Mouse (Mus musculus): ENCODE results near the gene Akt1.

Gene Akt1

GRCm38 (mm10) chr12:112659109-112659508 lies 15.6 kb downstream of the Akt1 start:
- DNase-seq: peak; percentile 60

- no peak for DNase-seq
These were observed 16.1 kb downstream of the Akt1 start for GRCm38 (mm10) chr12:112658619-112659018.

- DNase-seq: no peak
These were observed 20.6 kb downstream of the Akt1 start for GRCm38 (mm10) chr12:112654076-112654475.

GRCm38 (mm10) chr12:112653157-112653824 lies 21.4 kb downstream of the Akt1 start:
- peak; percentile 84 for DNase-seq

- no peak for DNase-seq
These were observed 22.8 kb downstream of the Akt1 start for GRCm38 (mm10) chr12:112651778-112652439.

- no peak for DNase-seq
These were observed 26.6 kb downstream of the Akt1 start for GRCm38 (mm10) chr12:112648081-112648480.

- no peak for DNase-seq
These were observed 28.5 kb downstream of the Akt1 start for GRCm38 (mm10) chr12:112646139-112646538.

GRCm38 (mm10) chr12:112644855-112645506 lies 29.7 kb downstream of the Akt1 start:
- peak; percentile 61 for DNase-seq

GRCm38 (mm10) chr12:112644180-112644854 lies 30.4 kb downstream of the Akt1 start, which contains the start of gene Siva1:
Siva1 (plus strand) TSS chr12:112644679.
- peak; percentile 99 for DNase-seq

GRCm38 (mm10) chr12:112643126-112643525 lies 31.6 kb downstream of the Akt1 start:
- DNase-seq: no peak

- no peak for DNase-seq
These were observed 35.2 kb downstream of the Akt1 start for GRCm38 (mm10) chr12:112639526-112639925.

- no peak for DNase-seq
These were observed 41.0 kb downstream of the Akt1 start for GRCm38 (mm10) chr12:112633686-112634085.

- DNase-seq: no peak
These were observed 41.8 kb downstream of the Akt1 start for GRCm38 (mm10) chr12:112632907-112633306.

GRCm38 (mm10) chr12:112632084-112632777 lies 42.5 kb downstream of the Akt1 start:
- no peak for DNase-seq

GRCm38 (mm10) chr12:112631472-112631871 lies 43.2 kb downstream of the Akt1 start:
- no peak for DNase-seq

- no peak for DNase-seq
These were observed 43.9 kb downstream of the Akt1 start for GRCm38 (mm10) chr12:112630796-112631195.

GRCm38 (mm10) chr12:112630029-112630428 lies 44.7 kb downstream of the Akt1 start:
- DNase-seq: no peak

- DNase-seq: peak; percentile 65
These were observed 45.6 kb downstream of the Akt1 start for GRCm38 (mm10) chr12:112628928-112629721.

- no peak for DNase-seq
These were observed 46.5 kb downstream of the Akt1 start for GRCm38 (mm10) chr12:112628197-112628596.

- no peak for DNase-seq
These were observed 47.4 kb downstream of the Akt1 start for GRCm38 (mm10) chr12:112627097-112627881.

GRCm38 (mm10) chr12:112626455-112626854 lies 48.2 kb downstream of the Akt1 start:
- no peak for DNase-seq

Measured in right cerebral cortex, adult 18-20 months (tissue).